Mouse (Mus musculus): Measurements from ENCODE around the gene Kpna4. TPM values are rescaled to one million over a fixed set of nuclear protein-coding genes. Genes with fewer than 3 reads are reported as not detected.

The Kpna4 gene
- 29.5 and 29.7 TPM in 2 replicates for polyA plus RNA-seq (2015; fragmentation: Nextera tagmentation; extraction: Ambion mirVana)

DNA sequence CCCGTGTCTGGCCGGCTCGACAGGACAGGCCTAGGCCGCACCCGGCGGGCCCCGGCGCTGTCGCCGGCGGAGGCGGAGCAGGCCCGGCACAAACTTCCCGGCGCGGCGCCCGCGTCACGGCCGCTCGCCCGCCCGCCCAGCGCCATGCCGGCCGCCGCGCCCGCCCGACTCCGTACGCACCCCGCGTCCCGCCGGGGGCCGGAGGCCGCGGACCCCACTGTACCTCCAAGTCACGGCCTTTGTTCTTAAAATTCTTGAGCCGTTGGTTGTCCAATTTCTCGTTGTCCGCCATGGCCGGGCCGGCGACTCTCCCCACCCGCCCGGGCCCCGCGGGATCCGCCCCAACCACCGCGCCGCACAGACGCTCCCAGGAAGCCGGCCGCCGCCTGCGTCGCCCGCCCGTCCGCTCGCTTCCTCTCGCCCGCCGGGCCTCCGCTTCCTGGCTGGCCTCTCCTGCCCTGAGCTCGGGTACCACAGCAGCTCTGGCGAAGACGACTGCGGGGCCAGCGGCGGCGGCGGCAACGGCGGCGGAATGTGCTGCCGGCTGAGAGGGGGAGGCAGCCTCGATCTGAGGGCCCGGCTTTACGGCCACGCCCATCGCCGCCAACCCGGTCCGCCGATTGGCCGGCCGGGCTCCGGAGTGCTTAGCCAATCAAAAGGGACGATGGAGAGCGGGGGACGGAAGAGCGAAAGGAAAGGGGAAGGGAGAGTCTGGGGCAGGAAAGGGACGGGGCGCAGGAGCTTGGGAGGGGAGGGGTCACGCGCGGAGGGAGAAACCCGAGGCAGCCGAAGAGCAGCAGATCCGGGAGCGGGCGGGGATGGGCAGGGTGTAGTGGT lies at the start of gene Kpna4:
Gene Kpna4, minus strand, starts transcription at position 605 of the 837 bp plus-strand sequence.
- peak within 1 kb of the TSS; percentile 64 for H3K4me2 ChIP-seq (ENCODE audit: low read length)
- H3K9ac ChIP-seq (ENCODE audit: low read depth, low read length), result peak within 1 kb of the TSS; percentile 97
- peak within 1 kb of the TSS; percentile 91 for H3K4me3 ChIP-seq (replicated peaks; ENCODE audit: low read depth, low read length)
- WGBS, result under 1% methylated on average over 99 of the region's 107 CpGs
- no peaks in the 10 kb centered on the region for H3K36me3 ChIP-seq (ENCODE audit: insufficient read depth, low read length)
- peak; percentile 99 for DNase-seq (ENCODE audit: low spot score)
- no peaks in the 10 kb centered on the region for H3K4me1 ChIP-seq (replicated peaks; ENCODE audit: insufficient read depth, low read length)
- peak within 1 kb of the TSS; percentile 97 for H3K27ac ChIP-seq
- TF ChIP-seq CTCF (IDR thresholded peaks at IDR 0.05; ENCODE audit: low read depth), result no peak
- H3K27me3 ChIP-seq (ENCODE audit: insufficient read depth, low read length), result no peaks in the 10 kb centered on the region
- H3K9me3 ChIP-seq (replicated peaks; ENCODE audit: low read length), result no peaks in the 10 kb centered on the region
- ATAC-seq (replicated peaks; ENCODE audit: low FRiP score, low read depth), result peak; percentile 99

DNA sequence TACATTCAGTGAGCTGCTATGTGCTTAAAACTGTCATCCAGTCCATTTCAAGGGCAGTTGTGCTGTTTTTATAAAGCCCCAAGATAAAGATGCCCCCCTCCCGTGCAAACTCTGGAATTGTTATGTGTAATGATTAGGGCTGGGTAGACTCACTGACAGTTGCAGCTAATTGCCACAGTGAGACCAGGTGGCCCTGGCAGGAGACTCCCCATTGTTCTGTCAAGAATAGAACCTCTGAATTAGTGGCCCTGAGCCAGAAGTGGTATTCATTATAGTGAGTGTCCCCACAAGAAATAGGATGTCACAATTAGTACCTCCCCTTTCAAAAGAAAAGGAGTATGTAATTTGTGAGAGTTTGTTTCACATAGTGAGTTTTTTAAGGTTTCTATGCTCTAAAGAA lies 48.3 kb upstream of the Kpna4 start:
- no peak overlapping the region for H3K4me2 ChIP-seq (ENCODE audit: low read length)
- no peak for DNase-seq (ENCODE audit: low spot score)
- 19% methylated on average over 1 of the region's 1 CpGs for WGBS

DNA sequence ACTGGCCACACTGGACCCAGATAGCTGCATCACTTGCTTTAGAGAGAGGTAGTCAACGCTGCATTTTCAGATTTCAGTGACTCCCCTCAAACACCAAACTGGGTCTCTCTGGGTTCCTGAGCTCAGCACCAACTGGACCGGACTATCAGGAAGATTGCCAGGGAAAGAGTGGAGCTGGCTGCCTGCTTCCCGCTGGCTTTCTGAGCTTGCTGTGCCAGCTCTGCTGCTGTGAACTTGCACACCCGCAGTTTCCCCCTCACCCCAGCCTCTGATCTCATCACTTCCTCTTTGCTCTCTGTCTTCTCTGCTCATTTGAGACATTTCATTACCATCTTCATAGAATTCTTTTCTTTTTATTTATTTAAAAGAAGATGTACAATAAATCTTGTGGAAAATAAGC lies 44.2 kb upstream of the Kpna4 start:
- Histone ChIP-seq H3K4me2 (ENCODE audit: low read length) (no peak overlapping the region), H3K27ac (no peak overlapping the region), H3K9ac (ENCODE audit: low read depth, low read length) (no peak overlapping the region), H3K9me3 (replicated peaks; ENCODE audit: low read length) (no peaks in the 10 kb centered on the region), H3K36me3 (ENCODE audit: insufficient read depth, low read length) (no peaks in the 10 kb centered on the region), H3K4me1 (replicated peaks; ENCODE audit: insufficient read depth, low read length) (no peaks in the 10 kb centered on the region), H3K4me3 (replicated peaks; ENCODE audit: low read depth, low read length) (no peak overlapping the region), H3K27me3 (ENCODE audit: insufficient read depth, low read length) (no peaks in the 10 kb centered on the region)
- no peak for ATAC-seq (replicated peaks; ENCODE audit: low FRiP score, low read depth)
- no peak for TF ChIP-seq CTCF (IDR thresholded peaks at IDR 0.05; ENCODE audit: low read depth)
- 67% methylated on average over 4 of the region's 4 CpGs for WGBS
- DNase-seq (ENCODE audit: low spot score), result no peak

More for the DNA sequence above, 48.3 kb upstream of the Kpna4 start:
- H3K27me3 ChIP-seq (ENCODE audit: insufficient read depth, low read length), result no peaks in the 10 kb centered on the region
- H3K36me3 ChIP-seq (ENCODE audit: insufficient read depth, low read length), result no peaks in the 10 kb centered on the region
- no peak overlapping the region for H3K4me3 ChIP-seq (replicated peaks; ENCODE audit: low read depth, low read length)
- no peaks in the 10 kb centered on the region for H3K9me3 ChIP-seq (replicated peaks; ENCODE audit: low read length)
- H3K27ac ChIP-seq, result no peak overlapping the region
- no peak overlapping the region for H3K9ac ChIP-seq (ENCODE audit: low read depth, low read length)
- no peak for TF ChIP-seq CTCF (IDR thresholded peaks at IDR 0.05; ENCODE audit: low read depth)
- no peak for ATAC-seq (replicated peaks; ENCODE audit: low FRiP score, low read depth)
- no peaks in the 10 kb centered on the region for H3K4me1 ChIP-seq (replicated peaks; ENCODE audit: insufficient read depth, low read length)

DNA sequence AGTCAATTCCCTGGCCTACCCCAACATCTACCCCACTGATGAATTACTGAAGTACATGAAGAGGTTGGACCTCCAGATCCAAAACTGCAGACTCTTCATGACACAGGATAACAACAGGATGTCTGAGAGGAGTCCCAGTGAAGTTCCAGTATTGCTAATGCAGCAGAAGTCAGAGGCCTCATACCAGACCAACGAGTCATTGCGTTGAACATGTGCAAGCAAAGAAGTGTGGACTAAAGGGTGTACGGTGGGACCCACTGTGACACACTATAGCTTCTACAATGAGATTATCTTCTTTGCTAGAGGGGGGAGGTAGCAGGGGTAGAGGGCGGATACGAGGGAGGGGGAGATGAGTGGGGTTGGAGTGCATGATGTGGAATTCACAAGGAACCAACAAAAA lies 42.9 kb upstream of the Kpna4 start:
- Histone ChIP-seq H3K27me3 (ENCODE audit: insufficient read depth, low read length) (no peaks in the 10 kb centered on the region), H3K36me3 (ENCODE audit: insufficient read depth, low read length) (no peaks in the 10 kb centered on the region), H3K9me3 (replicated peaks; ENCODE audit: low read length) (no peaks in the 10 kb centered on the region), H3K4me3 (replicated peaks; ENCODE audit: low read depth, low read length) (no peak overlapping the region), H3K4me2 (ENCODE audit: low read length) (no peak overlapping the region), H3K9ac (ENCODE audit: low read depth, low read length) (no peak overlapping the region), H3K27ac (no peak overlapping the region), H3K4me1 (replicated peaks; ENCODE audit: insufficient read depth, low read length) (no peaks in the 10 kb centered on the region)
- ATAC-seq (replicated peaks; ENCODE audit: low FRiP score, low read depth) (no peak), DNase-seq (ENCODE audit: low spot score) (no peak)
- 73% methylated on average over 5 of the region's 5 CpGs for WGBS
- no peak for TF ChIP-seq CTCF (IDR thresholded peaks at IDR 0.05; ENCODE audit: low read depth)

DNA sequence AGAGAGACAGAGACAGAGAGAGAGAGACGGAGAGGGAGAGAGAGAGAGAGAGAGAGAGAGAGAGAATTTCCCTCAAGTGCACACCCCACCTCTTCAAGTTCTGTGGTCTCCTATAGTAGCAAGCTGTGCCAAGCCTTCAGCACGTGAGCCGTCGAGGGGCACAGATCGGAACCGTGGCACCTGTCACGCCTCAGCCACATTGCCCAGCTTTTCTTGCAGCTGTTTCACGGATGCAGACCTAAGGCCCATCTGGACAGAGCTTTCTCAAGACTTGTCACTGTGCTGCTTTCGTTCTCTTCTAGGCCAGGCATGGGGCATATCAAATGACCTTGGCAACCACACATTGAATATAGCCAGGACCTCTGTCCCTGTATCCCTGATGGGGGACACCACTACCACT lies 41.8 kb upstream of the Kpna4 start:
- Histone ChIP-seq H3K36me3 (ENCODE audit: insufficient read depth, low read length) (no peaks in the 10 kb centered on the region), H3K4me1 (replicated peaks; ENCODE audit: insufficient read depth, low read length) (no peaks in the 10 kb centered on the region), H3K27me3 (ENCODE audit: insufficient read depth, low read length) (no peaks in the 10 kb centered on the region), H3K9ac (ENCODE audit: low read depth, low read length) (no peak overlapping the region), H3K4me3 (replicated peaks; ENCODE audit: low read depth, low read length) (no peak overlapping the region), H3K4me2 (ENCODE audit: low read length) (no peak overlapping the region), H3K9me3 (replicated peaks; ENCODE audit: low read length) (no peaks in the 10 kb centered on the region), H3K27ac (no peak overlapping the region)
- no peak for DNase-seq (ENCODE audit: low spot score)
- ATAC-seq (replicated peaks; ENCODE audit: low FRiP score, low read depth), result no peak
- WGBS, result 74% methylated on average over 9 of the region's 9 CpGs
- TF ChIP-seq CTCF (IDR thresholded peaks at IDR 0.05; ENCODE audit: low read depth), result no peak

DNA sequence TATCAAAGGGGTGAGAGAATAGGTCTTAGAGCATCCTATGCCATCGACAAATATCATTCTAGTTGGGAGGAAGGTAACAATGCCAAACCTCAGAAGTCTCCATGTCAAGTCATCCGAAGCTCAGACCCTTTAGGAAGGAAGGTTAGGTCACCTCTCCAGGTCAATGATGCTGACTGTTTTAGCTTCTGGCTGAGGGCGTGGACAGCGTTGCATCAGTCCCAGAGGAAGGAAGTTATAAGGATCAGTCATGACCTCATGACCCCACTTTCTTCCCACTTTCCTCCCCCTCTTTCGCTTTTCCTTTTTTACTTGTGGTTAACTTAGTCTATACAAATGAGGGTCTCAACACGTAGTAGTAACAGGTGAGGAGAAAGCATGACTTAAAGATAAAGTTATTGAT lies 36.1 kb upstream of the Kpna4 start:
- 63% methylated on average over 6 of the region's 6 CpGs for WGBS
- ATAC-seq (replicated peaks; ENCODE audit: low FRiP score, low read depth) (no peak), DNase-seq (ENCODE audit: low spot score) (no peak)
- Histone ChIP-seq H3K4me2 (ENCODE audit: low read length) (no peak overlapping the region), H3K9me3 (replicated peaks; ENCODE audit: low read length) (no peaks in the 10 kb centered on the region), H3K4me1 (replicated peaks; ENCODE audit: insufficient read depth, low read length) (no peaks in the 10 kb centered on the region), H3K36me3 (ENCODE audit: insufficient read depth, low read length) (no peaks in the 10 kb centered on the region), H3K27ac (no peak overlapping the region), H3K9ac (ENCODE audit: low read depth, low read length) (no peak overlapping the region), H3K4me3 (replicated peaks; ENCODE audit: low read depth, low read length) (no peak overlapping the region), H3K27me3 (ENCODE audit: insufficient read depth, low read length) (no peaks in the 10 kb centered on the region)
- TF ChIP-seq CTCF (IDR thresholded peaks at IDR 0.05; ENCODE audit: low read depth), result no peak
